Mouse (Mus musculus): ENCODE measurements around the gene Adam34.
"Not testable (repeated sequence)": the region's sequence is repeated elsewhere in the genome, so short reads cannot be mapped to it uniquely, and the experiment has no call there.

The Adam34 gene

DNA sequence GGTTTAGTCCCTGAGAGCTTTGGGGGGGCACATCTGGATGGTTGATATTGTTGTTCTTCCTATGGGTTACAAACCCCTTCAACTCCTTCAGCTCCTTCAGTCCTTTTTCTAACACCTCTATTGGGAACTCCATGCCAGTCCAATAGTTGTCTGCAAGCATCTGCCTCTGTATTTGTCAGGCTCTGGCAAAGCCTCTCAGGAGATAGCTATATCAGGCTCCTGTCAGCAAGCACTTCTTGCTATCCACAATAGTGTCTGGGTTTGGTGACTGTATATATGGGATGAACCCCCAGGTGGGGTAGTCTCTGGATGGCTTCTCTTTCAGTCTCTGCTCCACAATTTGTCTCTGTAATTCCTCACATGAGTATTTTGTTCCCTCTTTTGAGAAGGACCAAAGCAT lies at the start of gene Adam34:
Gene Adam34 (minus strand): TSS at position 101 of the 400 bp plus-strand sequence.
- no peak for DNase-seq (ENCODE audit: low spot score)

DNA sequence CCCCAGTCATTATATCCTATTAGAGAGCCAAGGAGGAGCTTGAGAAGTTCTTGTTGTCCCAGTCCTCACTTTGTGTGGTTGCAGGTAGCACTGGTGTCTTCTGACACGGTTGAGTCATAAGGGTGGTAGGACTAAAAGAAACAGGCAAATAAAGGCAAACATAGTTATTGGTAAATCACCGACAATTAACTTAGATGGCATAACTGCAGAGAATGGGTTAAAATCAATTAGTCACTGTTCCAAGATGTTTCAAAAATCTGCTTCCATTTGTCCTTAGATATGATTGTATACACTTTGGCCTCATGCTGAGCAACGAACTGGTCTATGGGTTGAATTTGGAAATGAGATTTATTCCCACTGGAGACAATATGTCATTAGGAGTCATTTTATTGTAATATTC lies 82.7 kb downstream of the Adam34 start, which contains the start of gene Gm5346:
Gene Gm5346 (minus strand): TSS at position 101 of the 400 bp plus-strand sequence.
- no peak for DNase-seq (ENCODE audit: low spot score)

DNA sequence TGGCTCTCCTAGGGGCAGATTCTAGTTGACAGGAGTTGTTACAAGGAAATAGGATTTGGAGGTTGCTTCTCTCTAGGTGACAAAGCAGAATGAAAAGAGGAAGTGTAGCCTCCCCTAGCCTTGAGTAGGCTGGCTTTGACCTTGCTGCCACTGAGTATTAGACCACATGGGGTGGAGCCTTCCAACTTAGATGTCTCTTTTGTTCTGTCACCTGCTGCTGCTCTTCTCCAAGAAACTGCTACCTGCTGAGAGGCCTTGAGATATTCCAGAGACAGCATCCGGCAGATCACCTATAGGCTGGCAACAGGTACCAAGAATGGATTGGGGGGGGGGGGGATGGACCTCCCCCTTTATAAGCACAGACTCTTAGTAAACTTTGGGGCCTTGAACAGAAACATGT lies 93.8 kb downstream of the Adam34 start:
- no peak for DNase-seq (ENCODE audit: low spot score)

DNA sequence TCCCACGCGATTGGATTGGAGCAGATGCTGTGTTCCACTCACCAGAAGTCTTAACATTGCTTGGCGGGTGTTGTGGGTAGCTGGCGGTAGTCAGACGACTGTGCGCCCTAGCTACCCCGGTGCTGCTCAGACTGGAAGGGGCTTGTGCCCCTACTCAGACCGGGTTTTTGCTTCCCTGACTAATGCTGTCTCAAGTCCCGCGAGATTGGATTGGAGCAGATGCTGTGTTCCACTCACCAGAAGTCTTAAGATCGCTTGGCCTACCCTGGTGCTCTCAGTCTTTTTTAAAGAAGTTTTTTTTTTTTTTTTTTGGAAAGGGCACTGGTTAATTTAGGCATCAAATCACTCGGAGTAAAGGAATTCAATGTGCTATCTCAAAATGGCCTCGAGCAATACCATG lies 106.2 kb downstream of the Adam34 start:
- not testable (repeated sequence) for DNase-seq (ENCODE audit: low spot score)

DNA sequence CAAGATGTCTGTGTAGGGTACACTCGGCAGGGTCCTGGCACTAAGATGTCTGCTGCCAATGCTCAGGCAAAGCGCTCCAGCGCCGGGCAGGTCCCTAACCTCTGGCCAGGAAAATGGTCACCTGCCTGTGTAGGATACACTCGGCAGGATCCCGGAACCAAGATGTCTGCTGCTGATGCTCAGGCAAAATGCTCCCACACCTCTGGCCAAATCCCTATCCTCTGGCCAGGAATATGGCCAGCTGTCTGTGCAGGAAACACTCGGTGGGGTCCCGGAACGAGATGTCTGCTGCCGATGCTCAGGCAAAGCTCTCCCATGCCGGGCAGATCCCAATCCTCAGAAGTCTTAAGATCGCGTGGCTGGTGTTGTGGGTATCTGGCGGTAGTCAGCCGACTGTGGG lies 106.7 kb downstream of the Adam34 start:
- not testable (repeated sequence) for DNase-seq (ENCODE audit: low spot score)
